Mouse (Mus musculus) urinary bladder, postnatal 14 days (tissue): ENCODE results near the gene Cenpj.

ENCODE experiments used
- DNase-seq: peaks from one replicate; pipeline ENCODE4 v3.0.0; 2021; ENCODE audit warnings: low spot score

The Cenpj gene

DNA sequence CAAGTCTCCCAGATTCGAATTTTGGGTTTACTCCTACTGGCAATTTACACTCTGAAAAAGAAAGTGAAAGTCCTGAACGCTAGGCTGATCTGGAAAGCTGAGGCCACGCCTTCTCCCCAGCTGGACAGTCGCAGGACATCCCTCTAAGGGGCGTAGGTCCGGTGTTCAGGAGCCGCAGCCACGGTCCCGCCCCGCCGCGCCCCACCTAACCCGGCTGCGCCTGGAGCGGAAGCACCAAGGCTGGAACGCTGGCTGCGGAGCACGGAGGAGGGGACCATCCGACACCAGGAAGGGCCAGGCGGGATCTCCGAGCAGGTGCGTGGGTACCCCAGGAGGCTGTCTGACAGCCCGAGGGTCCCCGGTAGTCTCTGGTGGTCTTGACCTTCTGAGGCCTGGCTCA is at the start of gene Cenpj, which contains the start of gene Parp4:
TSS of gene Cenpj (minus strand) at position 10 of the 400 bp plus-strand sequence.
TSS of gene Parp4 (plus strand) at position 204 of the 400 bp plus-strand sequence.
- peak; percentile 93 for DNase-seq

GRCm38 (mm10) chr14:56620425-56620824 is 45.2 kb upstream of the Cenpj start:
- DNase-seq, result no peak

DNA sequence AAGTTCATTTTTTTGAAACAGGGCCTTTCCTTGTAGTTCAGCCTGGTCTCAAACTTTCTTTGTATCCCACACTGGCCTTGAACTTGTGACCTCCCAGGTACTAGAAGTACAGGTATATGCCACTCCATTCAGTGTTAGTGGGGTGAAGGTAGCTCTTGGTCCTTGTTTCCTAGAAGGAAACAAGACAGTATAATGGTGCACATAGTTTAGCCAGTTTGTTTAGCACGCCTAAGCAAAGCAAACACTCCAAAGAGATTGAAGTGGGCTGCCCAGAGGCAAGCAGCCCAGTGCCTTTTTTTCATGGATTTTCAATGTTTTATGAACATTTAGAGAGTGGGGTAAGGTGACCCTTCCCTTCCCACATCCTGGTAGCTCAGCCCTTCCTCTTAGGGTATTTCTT is 42.2 kb upstream of the Cenpj start:
- DNase-seq, result no peak

DNA sequence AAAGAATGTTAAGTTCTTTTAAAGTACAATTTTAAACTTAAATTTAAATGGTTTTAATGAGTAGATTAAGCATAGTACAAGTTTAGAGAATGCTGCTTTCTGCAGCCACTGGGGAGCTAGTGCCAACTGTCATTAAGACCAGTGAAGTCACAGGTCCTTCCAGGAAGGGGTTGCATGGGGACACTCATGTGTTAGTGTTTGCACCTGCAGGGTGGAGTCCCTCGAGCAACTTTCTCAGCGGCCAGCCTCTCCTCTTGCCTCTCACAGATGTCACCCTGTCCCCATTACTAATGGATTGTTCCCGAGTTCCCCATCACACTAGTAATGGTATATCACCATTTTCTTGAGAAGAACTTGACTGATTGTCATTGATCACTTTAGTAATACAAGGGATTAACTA is 38.0 kb upstream of the Cenpj start:
- DNase-seq, result no peak

DNA sequence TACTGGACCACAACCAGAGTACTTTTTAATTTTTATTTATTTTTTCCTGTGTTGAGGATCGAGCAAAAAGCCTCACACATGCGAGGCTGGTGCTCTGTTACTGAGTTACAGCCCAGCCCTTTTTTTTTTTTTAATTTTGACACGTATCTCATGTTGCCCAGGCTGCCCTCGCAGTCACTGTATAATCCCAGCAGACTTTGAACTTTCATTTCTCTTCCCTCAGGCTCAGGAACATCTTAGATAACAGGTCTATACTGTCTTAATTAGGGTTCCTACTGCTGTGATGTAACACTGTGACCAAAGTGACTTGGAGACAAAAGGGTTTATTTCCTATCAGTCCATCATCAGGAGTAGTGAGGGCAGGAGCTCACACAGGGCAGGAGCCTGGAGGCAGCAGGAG is 29.9 kb upstream of the Cenpj start:
- DNase-seq, result no peak

GRCm38 (mm10) chr14:56604438-56604837 is 29.2 kb upstream of the Cenpj start:
- DNase-seq, result no peak

DNA sequence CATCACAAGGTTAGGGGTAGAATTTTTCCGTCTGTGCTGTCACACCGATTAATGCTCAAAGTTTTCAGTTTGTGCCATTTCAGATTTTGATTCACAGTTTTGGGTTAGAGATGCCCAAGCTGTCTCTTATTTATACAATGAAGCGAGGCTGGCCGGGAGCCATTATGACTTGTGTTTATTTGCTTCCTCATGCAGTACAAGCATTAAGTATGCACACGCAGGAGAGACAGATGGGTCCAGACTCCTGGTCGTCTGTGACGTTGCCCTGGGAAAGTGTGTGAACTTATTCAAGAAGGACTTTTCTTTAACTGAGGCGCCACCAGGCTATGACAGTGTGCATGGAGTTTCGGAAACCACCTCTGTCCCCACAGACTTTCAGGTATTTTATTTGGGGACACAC is 26.8 kb upstream of the Cenpj start:
- no peak for DNase-seq

DNA sequence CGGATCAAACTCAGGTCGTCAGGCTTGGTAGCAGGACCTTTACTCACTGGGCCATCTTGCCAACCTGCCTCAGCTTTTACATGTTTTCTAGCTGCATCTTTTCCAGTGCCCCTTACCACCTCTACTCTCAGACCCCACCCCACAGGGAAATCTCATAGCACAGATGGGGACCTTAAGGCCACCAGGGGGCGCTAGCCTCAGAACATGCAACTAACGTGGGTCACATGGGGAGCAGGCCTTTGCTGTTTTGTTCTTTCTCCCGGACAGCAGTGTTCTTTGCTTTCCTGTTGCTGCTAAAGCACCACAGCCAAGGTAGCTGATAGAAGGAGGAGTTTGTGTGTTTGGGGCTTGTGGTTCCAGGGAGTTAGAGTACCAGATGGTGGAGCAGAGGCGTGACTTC is 23.5 kb upstream of the Cenpj start:
- peak; percentile 36 for DNase-seq

GRCm38 (mm10) chr14:56594811-56595210 is 19.6 kb upstream of the Cenpj start:
- DNase-seq, result no peak

- DNase-seq, result no peak
Measured at GRCm38 (mm10) chr14:56592191-56592590, 17.0 kb upstream of the Cenpj start.

- DNase-seq, result no peak
Measured at GRCm38 (mm10) chr14:56582294-56582693, 7.1 kb upstream of the Cenpj start.

DNA sequence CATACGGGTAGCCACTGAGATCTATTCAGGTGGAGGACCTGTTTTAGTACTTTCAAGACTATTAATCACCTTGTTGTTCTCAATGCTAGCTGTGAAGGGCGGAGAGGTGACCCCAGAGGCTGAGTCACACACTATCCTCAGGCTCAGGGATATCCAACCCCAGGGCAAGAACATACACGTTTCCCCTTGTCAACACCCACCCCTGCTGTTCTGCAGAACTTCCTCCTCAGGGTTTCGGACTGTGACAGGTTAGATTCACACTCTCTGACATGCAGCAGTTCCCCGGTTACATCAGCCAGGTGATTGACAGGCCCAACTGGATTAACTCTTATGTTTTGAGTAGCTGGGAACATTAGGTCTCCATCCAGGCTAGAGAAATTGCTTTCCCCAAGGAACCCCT is 5.9 kb upstream of the Cenpj start:
- DNase-seq, result peak; percentile 64

- no peak for DNase-seq
Measured at GRCm38 (mm10) chr14:56579011-56579410, 3.8 kb upstream of the Cenpj start.

DNA sequence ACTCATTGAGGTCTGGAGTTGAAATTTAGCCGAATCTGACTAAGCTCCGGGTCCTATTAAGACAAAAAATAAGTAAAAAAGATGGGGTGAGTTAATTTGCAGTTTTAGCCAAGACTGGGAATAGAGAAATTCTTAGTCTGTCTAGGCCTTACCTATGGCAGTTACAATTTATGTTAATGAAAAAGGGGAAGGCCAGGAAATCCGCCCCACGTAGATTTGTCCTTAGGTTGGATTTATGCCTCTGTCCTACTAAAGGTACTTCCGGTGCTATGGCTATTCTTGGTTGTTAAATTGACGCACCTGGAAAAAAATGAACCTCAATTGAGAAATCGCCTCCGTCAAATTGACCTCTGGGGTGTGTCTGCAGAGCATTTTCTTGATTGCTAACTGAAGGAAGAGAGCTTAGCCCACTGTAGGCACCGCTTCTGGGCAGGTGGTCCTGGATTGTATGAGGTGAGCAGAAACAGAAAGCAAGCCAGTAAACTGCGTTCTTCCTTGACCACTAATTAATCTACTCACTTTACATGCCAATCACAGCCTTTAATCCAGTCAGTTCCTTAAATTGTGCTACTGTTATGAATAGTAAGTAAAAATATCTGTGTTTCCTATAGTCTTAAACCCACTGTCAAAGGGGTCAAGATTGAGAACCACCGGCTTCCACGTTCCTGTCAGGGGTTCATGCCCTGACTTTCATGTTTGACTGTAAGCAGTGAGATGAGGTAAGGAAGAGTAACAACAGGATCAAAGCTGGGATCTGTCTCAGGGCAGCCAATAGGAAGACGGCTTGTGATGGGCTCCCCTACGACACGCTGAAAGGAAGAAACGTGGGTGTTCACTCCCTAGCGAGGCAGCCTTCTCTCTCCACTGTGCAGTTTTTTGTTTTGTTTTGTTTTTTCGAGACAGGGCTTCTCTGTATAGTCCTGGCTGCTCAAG is 1.0 kb upstream of the Cenpj start:
- DNase-seq, result no peak

DNA sequence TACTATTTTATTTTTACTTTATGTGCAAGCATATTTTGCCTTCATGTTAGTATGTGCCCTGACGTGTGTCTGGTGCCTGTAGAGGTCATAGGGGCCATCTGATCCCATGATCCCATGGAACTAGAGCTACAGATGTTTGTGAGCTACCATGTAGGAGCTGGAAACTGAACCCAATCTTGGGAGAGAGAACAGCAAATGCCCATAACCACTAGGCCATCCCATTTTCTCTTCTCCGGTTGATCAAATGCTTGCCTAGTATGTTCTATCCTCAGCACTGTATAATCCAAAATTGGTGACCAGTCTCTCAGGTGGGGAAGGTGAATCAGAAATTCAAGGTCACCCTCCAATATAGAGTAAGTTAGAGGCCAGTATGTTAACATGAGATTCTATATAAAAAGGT is 2.7 kb downstream of the Cenpj start:
- DNase-seq, result no peak

GRCm38 (mm10) chr14:56571310-56572093 is 3.7 kb downstream of the Cenpj start:
- DNase-seq, result peak; percentile 95

- DNase-seq, result no peak
Measured at GRCm38 (mm10) chr14:56569041-56569440, 6.2 kb downstream of the Cenpj start.

- DNase-seq, result no peak
Measured at GRCm38 (mm10) chr14:56567476-56567875, 7.7 kb downstream of the Cenpj start.

- no peak for DNase-seq
Measured at GRCm38 (mm10) chr14:56559134-56559533, 16.1 kb downstream of the Cenpj start.

DNA sequence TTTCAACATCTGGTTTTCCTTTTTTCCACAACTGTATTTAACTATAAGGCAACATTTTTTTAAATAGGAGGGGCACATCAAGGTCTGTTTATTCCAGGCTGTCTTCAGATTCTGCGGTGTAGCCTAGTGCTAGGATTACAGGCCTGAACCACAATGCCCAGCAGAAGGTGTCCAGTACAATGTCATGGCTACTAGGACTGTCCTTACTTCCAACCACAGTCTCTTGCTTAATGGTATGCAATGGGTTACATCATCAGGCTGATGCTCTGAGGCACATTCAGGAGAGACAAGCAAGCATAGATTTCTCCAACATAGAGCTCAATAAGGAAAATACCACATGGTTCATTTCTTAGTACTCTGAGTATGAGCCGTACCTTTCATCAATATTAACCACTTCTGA is 20.5 kb downstream of the Cenpj start:
- DNase-seq, result no peak

- no peak for DNase-seq
Measured at GRCm38 (mm10) chr14:56553331-56553730, 21.9 kb downstream of the Cenpj start.

DNA sequence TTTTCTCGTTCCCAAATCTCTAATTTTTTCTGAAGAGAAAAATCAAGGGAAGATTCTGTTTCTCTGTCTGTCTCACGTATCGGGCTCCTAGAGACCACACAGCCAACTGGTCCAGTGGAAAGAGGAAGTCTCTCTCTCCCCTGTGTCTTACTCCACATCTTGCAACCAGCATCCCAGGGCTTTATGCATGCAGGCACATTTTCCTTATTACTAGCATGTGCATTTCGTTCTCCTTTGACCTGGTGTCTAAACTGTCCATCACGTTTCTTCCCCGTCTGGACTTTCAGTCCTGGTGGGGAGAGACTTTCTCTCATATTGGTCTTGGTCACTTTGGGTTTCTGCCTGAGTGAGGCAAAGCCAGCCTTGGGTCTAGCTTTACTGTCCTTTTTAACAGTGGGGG is 22.3 kb downstream of the Cenpj start:
- no peak for DNase-seq

DNA sequence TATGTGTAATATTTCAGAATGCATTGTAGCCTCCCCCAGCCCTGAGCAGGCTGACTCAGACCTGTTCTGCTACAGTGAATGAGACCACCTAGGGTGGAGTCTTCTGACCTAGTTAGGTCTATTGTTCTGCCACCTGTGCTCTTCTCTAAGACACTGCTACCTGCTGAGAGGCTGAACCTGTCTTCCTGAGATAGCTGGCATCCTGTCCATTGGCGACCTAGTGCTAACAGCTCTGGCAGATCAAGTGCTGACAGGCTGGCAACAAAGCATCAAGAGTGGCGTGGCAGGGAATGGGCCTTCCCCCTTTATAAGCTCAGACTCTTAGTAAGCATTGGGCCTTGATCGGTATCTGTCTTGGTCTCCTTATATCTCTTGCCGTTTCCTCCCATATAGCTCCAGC is 24.3 kb downstream of the Cenpj start:
- DNase-seq, result no peak
